Mouse (Mus musculus) heart, adult 11 months (tissue): ENCODE data around the gene Zfp64.
"Not testable (repeated sequence)": the region's sequence is repeated elsewhere in the genome, so short reads cannot be mapped to it uniquely, and the experiment has no call there.

Source experiments
- DNase-seq: peaks from one replicate; pipeline ENCODE4 v3.0.0; 2022

The Zfp64 gene

DNA sequence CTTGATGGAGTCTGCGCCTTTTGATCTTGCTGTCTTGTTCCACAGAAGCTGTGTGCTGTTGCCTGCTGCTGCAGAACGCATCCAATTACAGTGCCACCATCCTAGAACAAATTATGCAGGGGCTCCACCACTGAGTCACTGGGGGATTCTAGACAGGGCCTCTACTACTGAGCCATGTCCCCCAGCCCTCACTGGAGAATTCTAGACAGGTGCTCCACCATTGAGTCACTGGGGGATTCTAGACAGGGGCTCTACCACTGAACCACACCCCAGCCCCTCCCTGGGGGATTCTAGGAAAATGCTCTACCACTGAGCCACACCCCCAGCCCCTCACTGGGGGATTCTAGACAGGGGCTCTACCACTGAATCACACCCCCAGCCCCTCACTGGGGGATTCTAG is 63.3 kb downstream of the Zfp64 start:
- DNase-seq = no peak

DNA sequence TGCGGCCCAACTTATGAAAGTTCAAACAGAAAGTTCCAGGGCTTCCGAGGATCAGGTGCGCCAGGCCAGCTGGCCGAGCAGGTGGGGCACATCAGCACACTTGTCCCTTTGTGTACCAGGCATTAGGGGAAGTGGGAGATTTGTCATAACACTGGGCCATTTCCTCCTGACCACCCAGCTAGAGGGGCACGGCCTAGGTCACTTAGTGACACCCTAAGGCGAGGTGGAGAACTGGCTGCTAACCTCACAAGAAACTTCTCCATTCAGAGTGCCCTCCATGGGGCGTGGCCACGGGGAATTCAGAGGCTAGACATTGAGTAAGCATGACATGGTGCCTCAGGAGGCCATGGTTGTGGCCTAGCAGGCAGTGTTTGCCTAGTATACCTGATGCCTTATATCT is 70.7 kb downstream of the Zfp64 start:
- DNase-seq = no peak

DNA sequence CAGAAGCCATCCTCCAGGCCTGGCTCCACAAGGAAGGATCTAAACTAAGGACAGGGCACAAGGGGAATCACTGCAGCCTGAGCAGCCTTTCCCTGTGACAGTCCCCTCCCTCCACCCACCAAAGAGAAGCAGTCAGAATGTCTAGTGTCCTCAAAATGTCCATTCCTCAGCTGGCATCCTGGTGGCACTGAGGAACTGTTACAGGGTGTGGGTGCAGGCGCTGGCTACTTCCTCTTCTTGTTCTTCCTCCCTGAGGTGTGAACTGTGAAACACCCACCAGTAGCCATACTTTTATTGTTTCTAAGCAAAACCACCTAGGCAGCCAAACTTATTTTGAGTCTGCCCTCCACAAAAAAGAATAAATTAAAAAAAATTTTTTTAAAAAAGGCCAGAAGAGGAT is 72.4 kb downstream of the Zfp64 start:
- no peak for DNase-seq

DNA sequence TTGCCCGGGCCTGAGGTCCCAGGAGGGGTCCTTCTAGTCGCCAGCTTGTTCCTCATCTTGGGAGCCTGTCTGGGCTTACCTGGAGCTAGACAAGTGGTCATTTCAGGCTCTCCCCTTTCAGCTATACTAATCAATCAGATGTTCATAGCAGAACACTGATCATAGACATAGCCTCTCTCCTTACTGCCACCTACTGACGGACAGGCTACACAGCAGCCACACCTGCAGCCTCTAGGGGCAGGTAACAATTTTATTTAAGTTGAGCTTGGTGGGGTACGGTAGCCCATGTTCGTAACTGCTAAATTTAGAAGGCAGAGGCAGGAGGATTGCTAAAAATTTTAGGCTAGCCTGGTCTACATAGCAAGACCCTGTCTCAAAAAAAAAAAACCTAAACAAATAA is 73.5 kb downstream of the Zfp64 start:
- no peak for DNase-seq

DNA sequence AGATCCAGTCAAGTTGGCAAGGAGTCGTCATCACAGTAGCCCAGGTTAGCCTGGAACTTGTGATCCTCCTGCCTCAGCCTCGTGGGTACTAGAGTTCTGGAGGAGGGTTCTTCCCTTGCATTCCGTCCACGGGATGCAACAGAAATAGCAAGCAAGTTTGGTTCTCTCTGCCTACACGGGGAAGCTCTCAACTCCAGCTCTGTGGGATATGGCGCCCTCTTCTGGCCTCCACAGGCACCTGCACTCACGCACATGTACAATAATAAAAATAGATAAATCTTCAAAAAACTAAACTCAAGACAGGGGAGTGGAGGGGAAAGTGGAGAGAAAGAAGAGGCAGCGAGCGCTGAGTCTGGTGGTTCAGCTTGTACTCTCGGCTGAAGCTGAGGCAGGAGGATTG is 75.8 kb downstream of the Zfp64 start:
- DNase-seq = no peak

DNA sequence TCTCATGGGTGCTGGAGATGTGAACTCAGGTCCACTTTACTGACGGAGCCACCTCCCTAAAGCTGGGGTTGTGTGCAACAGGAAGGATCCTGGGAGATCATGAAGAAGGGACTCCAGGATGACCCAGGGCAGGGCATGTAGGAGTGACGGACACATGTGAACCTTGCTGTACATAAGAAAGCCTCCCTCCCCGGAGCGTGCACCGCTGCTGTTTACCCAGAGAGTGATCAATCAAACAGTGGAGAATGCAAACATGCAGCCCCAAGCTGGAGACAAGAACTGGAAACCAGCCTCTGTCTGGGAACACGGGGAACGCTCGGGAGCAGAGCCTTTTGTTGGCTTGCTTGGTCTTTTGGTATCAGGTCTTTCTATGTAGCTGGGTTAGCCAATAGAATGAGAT is 76.7 kb downstream of the Zfp64 start:
- DNase-seq = no peak

DNA sequence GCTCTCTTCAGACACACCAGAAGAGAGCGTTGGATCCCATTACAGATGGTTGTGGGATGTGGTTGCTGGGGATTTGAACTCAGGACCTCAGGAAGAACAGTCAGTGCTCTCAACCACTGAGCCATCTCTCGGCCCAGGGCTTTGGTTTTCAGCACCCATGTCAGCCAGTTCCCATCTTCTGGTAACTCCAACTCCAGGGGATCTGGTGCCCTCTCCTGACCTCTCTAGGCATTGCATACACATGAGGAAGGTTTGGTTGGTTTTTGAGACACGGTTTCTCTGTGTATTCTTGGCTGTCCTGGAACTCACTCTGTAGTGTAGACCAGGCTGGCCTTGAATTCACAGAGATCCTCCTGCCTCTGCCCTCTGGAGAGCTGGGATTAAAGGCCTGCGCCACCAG is 77.2 kb downstream of the Zfp64 start:
- no peak for DNase-seq

DNA sequence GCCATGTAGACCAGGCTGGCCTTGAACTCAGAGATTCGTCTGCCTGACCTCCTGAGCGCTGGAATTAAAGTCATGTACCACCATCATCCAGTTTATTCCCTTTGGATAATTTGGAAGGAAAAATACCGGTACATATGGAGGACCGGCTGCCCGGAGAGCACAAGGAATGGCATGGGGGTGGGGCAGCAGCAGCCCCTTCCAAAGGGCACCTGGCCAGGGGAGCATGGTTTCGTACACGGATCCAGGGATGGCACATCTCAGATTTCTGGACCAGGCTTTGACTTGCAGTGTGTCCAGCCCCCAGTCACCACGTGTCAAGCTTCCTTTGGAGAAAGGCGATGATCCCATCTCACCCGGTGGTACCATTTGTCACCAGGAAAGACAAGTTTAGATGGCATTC is 78.8 kb downstream of the Zfp64 start:
- DNase-seq = no peak

DNA sequence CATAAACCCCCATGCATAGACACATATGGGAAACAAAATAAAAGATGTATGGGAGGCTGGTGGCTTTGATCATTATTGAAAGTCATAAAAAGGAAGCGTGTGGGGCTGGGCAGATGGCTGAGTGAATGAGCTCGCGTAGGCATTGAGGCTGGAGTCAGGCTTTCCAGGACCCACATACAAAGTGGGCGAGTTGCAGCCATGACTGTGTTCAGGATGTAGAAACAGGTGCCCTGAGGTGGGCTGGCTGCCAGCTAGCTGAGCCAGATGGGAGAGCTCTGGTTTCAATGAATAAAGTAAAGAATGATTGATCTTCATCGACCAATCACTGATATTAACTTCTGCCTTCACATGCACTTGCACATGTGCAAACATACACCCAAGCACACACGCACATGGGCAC is 80.9 kb downstream of the Zfp64 start:
- no peak for DNase-seq

DNA sequence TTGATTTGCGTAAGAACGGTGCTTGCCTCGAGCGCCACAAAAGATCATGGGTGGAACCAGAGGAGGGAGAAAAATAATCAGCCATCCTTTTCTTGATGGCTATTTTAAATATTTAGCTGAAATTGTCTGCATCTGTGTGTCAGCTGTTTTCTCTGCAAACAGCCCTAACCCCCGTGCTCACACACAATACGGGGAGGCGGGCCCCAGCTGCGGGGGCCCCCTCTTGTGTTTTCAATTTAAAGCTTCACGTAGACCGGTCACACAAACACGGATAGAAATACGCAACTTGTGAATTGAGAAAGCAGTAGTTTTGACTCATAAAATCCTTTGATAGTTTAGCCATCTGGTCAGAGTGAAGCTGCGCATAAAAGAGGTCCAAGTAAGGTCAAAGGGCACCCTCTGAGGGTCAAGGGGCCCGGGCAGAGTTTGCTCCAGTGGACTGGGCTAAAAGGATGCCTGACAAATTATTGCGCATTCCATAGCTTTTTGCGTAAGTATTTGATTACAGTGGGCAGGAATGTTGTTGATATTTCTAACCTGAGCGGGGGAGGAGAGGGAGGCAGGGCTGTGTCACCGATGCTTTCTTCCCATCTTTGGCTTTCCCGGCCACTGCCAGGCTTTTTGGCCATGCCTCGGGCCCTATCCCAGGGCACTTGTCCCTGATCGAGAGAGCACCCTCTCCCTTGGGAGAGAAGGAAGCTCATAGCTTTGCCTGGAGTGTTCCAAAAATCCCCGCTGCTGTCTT is 83.4 kb downstream of the Zfp64 start:
- DNase-seq = no peak

DNA sequence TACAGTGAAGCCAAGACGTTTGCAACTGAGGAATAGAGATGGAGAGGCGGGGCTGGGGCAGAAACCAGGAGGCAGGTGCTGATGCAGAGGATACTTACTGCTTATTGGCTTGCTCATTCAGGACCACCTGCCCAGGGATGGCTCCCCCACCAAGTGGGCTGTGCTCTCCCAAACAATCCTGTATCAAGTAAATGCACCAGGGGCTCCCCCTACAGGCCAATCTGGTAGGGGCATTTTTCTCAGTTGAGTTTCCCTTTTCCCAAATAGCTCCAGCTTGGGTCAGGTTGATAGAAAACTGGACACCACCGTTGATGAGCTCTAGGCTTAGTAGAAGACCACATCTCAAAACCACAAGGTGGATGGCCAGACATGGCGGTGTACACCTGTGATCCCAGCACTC is 84.9 kb downstream of the Zfp64 start:
- no peak for DNase-seq

DNA sequence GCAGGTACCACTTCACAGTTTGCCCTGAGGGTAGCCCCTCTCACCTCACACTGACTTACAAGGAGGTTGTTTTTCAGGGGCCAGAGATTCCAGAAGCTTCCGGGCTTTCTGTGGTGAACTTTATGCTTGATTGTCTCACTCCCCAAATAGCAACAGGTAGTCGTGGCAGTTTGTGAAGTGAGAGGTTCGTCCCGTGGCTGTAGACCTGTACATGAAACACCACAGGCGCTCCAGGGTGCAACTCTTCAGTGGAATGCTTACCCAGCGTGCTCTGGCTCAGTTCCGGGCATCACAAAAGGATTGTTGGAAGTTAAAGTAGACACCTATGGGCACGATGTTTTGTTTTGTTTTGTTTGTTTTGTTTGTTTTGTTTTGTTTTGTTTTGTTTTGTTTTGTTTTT is 88.4 kb downstream of the Zfp64 start:
- no peak for DNase-seq

DNA sequence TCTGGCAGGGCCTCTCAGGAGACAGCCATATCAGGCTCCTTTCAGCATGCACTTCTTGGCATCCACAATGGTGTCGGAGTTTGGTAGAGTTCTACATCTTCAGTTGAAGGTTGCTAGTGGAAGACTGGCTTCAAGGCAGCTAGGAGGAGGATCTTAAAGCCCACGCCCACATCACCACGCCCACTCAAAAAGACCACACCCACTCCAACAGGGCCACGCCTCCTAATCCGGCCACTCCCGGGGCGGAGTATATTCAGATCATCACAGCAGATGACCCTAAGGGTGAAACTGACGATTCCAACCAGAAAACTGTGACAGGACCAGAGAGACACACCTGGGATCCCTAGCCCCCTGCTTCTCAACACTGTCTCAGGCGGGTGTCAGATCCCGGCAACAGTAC is 89.0 kb downstream of the Zfp64 start:
- no peak for DNase-seq

DNA sequence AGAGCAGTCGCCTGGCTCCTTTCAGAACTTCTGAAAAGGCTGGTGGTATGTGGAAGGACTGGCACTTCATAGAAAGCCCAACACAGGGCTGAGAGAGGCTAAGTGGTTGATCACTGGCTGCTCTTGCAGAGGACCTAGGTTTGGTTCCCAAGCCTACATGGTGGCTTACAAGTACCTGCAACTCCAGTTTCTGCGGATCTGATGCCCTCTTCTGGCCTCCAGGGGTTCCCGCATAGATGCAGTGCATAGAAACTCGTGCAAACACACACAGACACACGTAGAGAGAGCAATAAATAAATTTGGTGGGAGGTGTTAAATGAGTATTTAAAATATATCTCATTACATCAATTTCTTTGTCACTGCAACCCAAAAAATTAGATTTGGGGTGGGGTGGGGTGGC is 90.5 kb downstream of the Zfp64 start:
- no peak for DNase-seq

DNA sequence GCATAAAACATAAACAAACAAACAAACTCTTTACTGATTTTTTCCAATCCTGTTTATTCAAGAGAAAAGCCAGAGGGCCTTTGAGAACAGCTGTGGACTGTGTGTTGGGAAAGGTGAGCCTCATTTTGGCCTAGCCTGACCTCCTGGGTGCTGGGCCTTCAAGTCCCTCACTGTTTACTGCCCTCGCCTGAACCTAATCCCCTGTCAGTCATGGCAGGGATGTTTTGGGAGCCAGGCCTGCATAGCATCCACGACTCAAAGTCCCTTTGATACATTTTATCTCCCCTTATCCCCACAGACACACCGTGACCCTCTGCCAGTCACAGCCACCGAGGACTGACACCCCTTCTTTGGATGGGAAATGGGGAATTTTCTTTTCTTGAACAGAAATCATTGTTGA is 92.7 kb downstream of the Zfp64 start:
- no peak for DNase-seq

DNA sequence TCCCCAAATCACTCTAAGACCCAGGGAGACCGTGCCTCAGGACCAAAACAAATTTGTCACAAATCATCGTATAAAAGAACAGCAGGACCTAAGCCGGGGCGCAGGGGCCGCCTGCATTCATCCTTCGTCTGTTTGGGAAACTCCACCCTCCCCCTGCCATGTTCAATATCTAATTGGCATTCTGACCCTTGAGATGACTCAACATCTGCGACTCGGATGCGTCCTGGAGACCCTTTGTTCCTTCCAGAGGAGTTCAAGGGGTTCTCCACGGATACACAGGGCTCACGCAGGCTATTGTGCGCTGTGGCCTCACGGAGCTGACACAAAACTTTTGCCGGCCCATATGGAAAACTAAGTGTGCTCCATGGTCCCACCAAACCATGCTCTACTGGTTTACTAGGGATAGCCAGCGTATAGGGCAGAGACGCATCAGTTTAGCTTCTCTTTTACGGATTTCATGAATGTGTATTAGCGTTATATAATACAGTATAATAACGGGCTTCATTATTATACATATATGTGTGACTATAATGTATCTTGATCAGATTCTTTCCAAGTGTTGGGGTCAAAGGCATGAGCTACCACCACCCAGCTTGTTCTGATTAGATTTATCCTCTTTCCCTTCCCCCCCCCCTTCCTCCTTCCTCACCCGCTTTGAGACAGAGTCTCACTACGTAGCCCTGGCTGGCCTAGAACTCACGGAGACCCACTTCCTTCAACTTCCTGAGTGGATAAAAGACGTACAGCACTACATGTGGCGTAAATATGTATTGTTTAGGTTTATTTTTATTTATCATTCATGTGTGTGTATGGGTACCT is 94.3 kb downstream of the Zfp64 start:
- no peak for DNase-seq

DNA sequence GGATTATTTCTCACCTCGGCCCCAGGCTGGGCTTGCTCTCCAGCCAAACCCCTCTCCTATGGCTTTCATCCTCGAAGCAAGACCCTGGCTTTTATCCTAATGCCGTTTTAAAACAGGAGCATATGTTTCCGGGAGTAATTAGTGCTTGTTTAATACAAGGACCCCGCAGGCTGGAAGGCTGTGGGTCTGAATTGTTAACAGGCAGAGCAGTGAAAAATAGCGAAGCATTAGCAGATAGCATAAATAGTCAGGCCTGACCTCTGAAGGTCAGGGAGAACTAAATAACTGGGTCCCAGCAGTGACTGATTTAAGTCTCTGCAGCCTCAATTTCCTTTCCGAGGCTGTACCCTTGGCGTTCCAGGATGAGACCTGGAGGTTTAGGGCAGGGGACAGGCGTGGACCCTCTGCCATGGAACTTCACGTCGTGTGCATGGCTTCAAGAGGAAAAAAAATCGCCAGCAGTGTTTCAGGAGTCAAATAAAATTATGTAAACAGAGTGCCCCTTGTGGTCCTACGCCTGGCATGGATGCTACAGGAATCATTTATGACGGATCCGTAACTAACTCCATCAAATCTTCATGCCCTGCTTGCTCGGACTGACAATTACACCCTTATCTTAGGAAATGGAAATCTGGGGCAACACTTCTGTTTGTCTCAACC is 95.2 kb downstream of the Zfp64 start:
- DNase-seq = no peak

DNA sequence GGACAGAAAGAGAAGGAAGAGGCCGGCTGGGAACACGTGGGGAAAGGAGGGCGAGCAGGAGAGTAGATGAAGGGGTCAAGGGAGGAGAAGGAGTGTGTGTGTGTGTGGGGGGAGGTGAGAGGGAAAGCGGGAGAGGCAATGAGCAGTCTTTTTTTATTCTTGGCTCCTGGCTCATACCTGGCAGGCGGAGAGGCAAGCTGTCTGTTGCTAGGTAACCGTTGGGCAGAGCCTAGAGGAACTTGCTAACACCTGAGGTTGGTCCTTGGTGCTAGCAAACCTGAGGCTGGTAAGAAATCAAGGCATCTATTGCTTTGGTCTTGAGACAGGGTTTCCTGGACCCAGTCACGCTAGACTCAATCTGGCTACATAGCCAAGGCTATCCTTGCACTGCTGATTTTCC is 98.7 kb downstream of the Zfp64 start:
- no peak for DNase-seq

DNA sequence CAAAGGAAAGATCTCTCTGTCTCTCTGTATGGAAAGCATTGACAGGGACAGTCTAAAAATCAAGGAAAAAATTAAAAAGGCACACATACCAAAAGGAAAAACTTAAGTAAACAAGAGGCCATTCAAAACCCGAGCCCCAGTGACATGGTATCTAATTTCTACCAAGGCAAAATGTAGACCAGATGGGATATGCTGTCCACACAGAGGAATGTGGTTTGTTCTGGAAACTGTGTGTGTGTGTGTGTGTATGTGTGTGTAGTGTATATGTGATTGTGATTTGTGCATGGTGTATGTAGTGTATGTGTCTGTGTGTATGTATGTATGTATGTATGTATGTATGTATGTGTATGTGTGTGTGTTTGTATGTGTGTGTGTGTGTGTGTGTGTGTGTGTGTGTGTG is 100.6 kb downstream of the Zfp64 start:
- DNase-seq = no peak

DNA sequence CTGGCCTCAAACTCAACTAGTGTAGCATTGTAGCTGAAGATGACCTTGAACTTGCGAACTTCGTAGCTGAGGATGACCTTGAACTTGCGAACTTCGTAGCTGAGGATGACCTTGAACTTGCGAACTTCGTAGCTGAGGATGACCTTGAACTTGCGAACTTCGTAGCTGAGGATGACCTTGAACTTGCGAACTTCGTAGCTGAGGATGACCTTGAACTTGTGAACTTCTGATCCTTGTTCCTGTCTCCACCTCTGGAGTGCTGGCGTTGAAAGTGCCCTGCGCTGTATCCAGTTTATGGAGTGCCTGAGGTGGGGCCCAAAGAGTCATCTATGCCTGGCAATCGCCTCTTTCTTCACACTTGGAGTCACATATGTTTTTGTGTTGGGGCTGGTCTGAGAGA is 101.5 kb downstream of the Zfp64 start:
- DNase-seq = not testable (repeated sequence)

DNA sequence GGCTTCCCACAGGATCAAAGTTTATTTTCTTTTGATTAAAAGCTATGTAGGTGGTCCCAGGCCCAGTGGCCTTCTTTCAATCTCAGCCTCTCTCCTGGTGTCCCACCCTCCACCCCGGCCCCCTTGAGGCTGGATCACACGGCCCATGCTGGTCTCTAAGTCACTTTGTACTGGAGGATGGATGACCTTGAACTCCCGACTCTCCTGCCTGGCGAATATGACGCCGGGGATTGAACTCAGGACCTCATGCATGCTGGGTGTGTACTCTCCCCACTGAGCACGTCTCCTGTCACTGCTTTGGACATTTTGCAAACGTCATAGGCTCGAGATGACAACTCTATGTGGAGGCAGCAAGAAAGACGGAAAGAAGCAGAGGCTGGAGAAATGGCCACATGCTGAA is 103.8 kb downstream of the Zfp64 start:
- no peak for DNase-seq

DNA sequence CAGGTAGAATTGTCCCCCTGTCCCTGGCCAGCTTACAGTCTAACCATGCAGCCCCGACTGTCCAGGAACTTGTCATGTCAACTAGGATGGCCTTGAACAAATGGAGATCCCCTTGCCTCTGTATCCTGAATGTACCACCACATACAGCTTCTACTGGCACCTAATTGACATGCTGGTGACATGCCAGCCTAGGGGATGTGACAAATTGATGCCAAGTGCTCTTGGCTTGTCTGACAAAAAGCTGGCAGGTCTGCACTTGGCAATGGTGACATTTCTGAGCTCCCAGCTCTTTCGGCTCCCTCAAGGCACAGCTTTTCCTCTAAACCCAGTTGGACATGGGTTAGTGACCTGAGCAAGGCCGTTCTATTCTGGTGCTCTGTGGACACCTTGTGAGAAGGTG is 106.8 kb downstream of the Zfp64 start:
- no peak for DNase-seq

DNA sequence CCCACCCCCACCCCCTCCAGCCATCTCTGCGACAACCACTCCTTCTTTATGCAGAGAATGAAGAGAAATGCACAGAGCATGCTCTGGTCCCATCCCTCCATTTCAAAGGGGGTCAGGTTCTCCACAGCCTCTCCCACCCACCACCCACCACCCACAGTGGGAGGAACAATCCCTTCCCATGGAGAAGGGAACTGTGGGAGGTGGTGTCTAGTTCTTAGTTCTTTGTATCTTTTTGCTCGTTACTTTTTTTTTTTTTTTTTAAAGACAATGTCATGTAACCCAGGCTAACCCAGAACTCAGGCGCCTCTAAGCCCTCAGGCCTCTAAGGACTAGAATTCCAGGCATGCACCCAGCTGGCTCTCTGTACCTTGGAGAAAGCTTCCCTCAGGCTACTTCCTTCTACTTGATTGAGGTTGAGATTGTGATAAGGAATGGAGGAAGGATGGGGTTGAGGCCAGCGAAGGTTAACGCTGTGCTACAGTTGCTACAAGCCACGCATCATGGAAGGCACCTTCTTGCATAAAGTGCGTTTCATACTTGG is 109.1 kb downstream of the Zfp64 start:
- DNase-seq = no peak
